Mouse (Mus musculus): ENCODE measurements around the gene 4930451I11Rik. TPM values are rescaled to one million over a fixed set of nuclear protein-coding genes. Genes with fewer than 3 reads are reported as not detected.

The 4930451I11Rik gene
- polyA plus RNA-seq, 1 experiment from 2014 or later, result not detected

GRCm38 (mm10) chr7:126815726-126816222 is 15.7 kb downstream of the 4930451I11Rik start:
- Histone ChIP-seq H3K9ac (ENCODE audit: low read depth, low read length) (no peak overlapping the region), H3K27ac (ENCODE audit: low read depth, low read length) (no peak overlapping the region), H3K27me3 (replicated peaks; ENCODE audit: control insufficient read depth, insufficient read depth, low read length) (no peaks in the 10 kb centered on the region), H3K4me3 (ENCODE audit: low read depth, low read length) (no peak overlapping the region), H3K9me3 (ENCODE audit: control insufficient read depth, low read length) (no peaks in the 10 kb centered on the region), H3K36me3 (ENCODE audit: control insufficient read depth, insufficient read depth, low read length) (no peaks in the 10 kb centered on the region), H3K4me2 (no peak overlapping the region), H3K4me1 (replicated peaks; ENCODE audit: control insufficient read depth, insufficient read depth, low read length) (no peaks in the 10 kb centered on the region)
- ATAC-seq (replicated peaks; ENCODE audit: low FRiP score) (no peak), DNase-seq (ENCODE audit: low spot score) (no peak)
- 74% methylated on average over 8 of the region's 8 CpGs for WGBS

- H3K4me1 ChIP-seq (replicated peaks; ENCODE audit: control insufficient read depth, insufficient read depth, low read length), result peaks cover 22% of the 10 kb centered on the region
- no peaks in the 10 kb centered on the region for H3K9me3 ChIP-seq (ENCODE audit: control insufficient read depth, low read length)
- H3K9ac ChIP-seq (ENCODE audit: low read depth, low read length), result peak overlapping the region; percentile 78
- 41% methylated on average over 5 of the region's 5 CpGs for WGBS
- ATAC-seq (replicated peaks; ENCODE audit: low FRiP score) (0 out of 2 replicates have a peak, but pooled peaks have one; percentile 11), DNase-seq (ENCODE audit: low spot score) (no peak)
- H3K4me3 ChIP-seq (ENCODE audit: low read depth, low read length), result peak overlapping the region; percentile 72; the same call in 1 of the 2 replicates
- H3K36me3 ChIP-seq (ENCODE audit: control insufficient read depth, insufficient read depth, low read length), result 0 out of 2 replicates have a peak, but pooled peaks cover 2% of the 10 kb centered on the region
- H3K27me3 ChIP-seq (replicated peaks; ENCODE audit: control insufficient read depth, insufficient read depth, low read length), result no peaks in the 10 kb centered on the region
- peak overlapping the region; percentile 77; the same call in 1 of the 2 replicates for H3K27ac ChIP-seq (ENCODE audit: low read depth, low read length)
- H3K4me2 ChIP-seq, result peak overlapping the region; percentile 96
Measured at GRCm38 (mm10) chr7:126809723-126810369, 21.6 kb downstream of the 4930451I11Rik start.

GRCm38 (mm10) chr7:126808703-126809455 is 22.6 kb downstream of the 4930451I11Rik start:
- Histone ChIP-seq H3K36me3 (ENCODE audit: control insufficient read depth, insufficient read depth, low read length) (0 out of 2 replicates have a peak, but pooled peaks cover 2% of the 10 kb centered on the region), H3K4me3 (ENCODE audit: low read depth, low read length) (peak overlapping the region; percentile 72), H3K27me3 (replicated peaks; ENCODE audit: control insufficient read depth, insufficient read depth, low read length) (no peaks in the 10 kb centered on the region), H3K9ac (ENCODE audit: low read depth, low read length) (peak overlapping the region; percentile 78), H3K4me1 (replicated peaks; ENCODE audit: control insufficient read depth, insufficient read depth, low read length) (peaks cover 22% of the 10 kb centered on the region), H3K9me3 (ENCODE audit: control insufficient read depth, low read length) (no peaks in the 10 kb centered on the region), H3K4me2 (peak overlapping the region; percentile 96), H3K27ac (ENCODE audit: low read depth, low read length) (peak overlapping the region; percentile 77)
- DNase-seq (ENCODE audit: low spot score) (peak; percentile 81), ATAC-seq (replicated peaks; ENCODE audit: low FRiP score) (peak; percentile 89)
- 2% methylated on average over 41 of the region's 43 CpGs for WGBS

- H3K27me3 ChIP-seq (replicated peaks; ENCODE audit: control insufficient read depth, insufficient read depth, low read length), result no peaks in the 10 kb centered on the region
- H3K36me3 ChIP-seq (ENCODE audit: control insufficient read depth, insufficient read depth, low read length), result peaks cover 2% of the 10 kb centered on the region; the same call in 1 of the 2 replicates
- H3K4me1 ChIP-seq (replicated peaks; ENCODE audit: control insufficient read depth, insufficient read depth, low read length), result peaks cover 28% of the 10 kb centered on the region
- H3K9ac ChIP-seq (ENCODE audit: low read depth, low read length), result no peak overlapping the region; the same call in 1 of the 2 replicates
- H3K4me3 ChIP-seq (ENCODE audit: low read depth, low read length), result no peak overlapping the region
- ATAC-seq (replicated peaks; ENCODE audit: low FRiP score) (no peak), DNase-seq (ENCODE audit: low spot score) (no peak)
- no peak overlapping the region; the same call in 1 of the 2 replicates for H3K4me2 ChIP-seq
- 0 out of 2 replicates have a peak overlapping the region, but pooled peaks have one; percentile 6 for H3K27ac ChIP-seq (ENCODE audit: low read depth, low read length)
- H3K9me3 ChIP-seq (ENCODE audit: control insufficient read depth, low read length), result no peaks in the 10 kb centered on the region
- 80% methylated on average over 4 of the region's 4 CpGs for WGBS
Measured at GRCm38 (mm10) chr7:126807405-126807804, 24.0 kb downstream of the 4930451I11Rik start.

GRCm38 (mm10) chr7:126806956-126807355 is 24.5 kb downstream of the 4930451I11Rik start:
- 85% methylated on average over 6 of the region's 6 CpGs for WGBS
- Histone ChIP-seq H3K4me1 (replicated peaks; ENCODE audit: control insufficient read depth, insufficient read depth, low read length) (peaks cover 28% of the 10 kb centered on the region), H3K4me3 (ENCODE audit: low read depth, low read length) (no peak overlapping the region), H3K27ac (ENCODE audit: low read depth, low read length) (0 out of 2 replicates have a peak overlapping the region, but pooled peaks have one; percentile 6), H3K9me3 (ENCODE audit: control insufficient read depth, low read length) (no peaks in the 10 kb centered on the region), H3K27me3 (replicated peaks; ENCODE audit: control insufficient read depth, insufficient read depth, low read length) (no peaks in the 10 kb centered on the region), H3K4me2 (no peak overlapping the region), H3K9ac (ENCODE audit: low read depth, low read length) (no peak overlapping the region), H3K36me3 (ENCODE audit: control insufficient read depth, insufficient read depth, low read length) (peaks cover 2% of the 10 kb centered on the region; the same call in 1 of the 2 replicates)
- ATAC-seq (replicated peaks; ENCODE audit: low FRiP score) (no peak), DNase-seq (ENCODE audit: low spot score) (no peak)

GRCm38 (mm10) chr7:126803751-126804150 is 27.7 kb downstream of the 4930451I11Rik start:
- DNase-seq (ENCODE audit: low spot score), result no peak
- 0 out of 2 replicates have a peak overlapping the region, but pooled peaks have one; percentile 15 for H3K9ac ChIP-seq (ENCODE audit: low read depth, low read length)
- peak overlapping the region; percentile 25 for H3K4me2 ChIP-seq
- H3K36me3 ChIP-seq (ENCODE audit: control insufficient read depth, insufficient read depth, low read length), result peaks cover 2% of the 10 kb centered on the region; the same call in 1 of the 2 replicates
- no peaks in the 10 kb centered on the region for H3K9me3 ChIP-seq (ENCODE audit: control insufficient read depth, low read length)
- no peak for ATAC-seq (replicated peaks; ENCODE audit: low FRiP score)
- peaks cover 28% of the 10 kb centered on the region for H3K4me1 ChIP-seq (replicated peaks; ENCODE audit: control insufficient read depth, insufficient read depth, low read length)
- no peak overlapping the region for H3K4me3 ChIP-seq (ENCODE audit: low read depth, low read length)
- H3K27me3 ChIP-seq (replicated peaks; ENCODE audit: control insufficient read depth, insufficient read depth, low read length), result no peaks in the 10 kb centered on the region
- no peak overlapping the region for H3K27ac ChIP-seq (ENCODE audit: low read depth, low read length)

- no peak for DNase-seq (ENCODE audit: low spot score)
- Histone ChIP-seq H3K27me3 (replicated peaks; ENCODE audit: control insufficient read depth, insufficient read depth, low read length) (no peaks in the 10 kb centered on the region), H3K4me3 (ENCODE audit: low read depth, low read length) (no peak overlapping the region), H3K4me1 (replicated peaks; ENCODE audit: control insufficient read depth, insufficient read depth, low read length) (peaks cover 22% of the 10 kb centered on the region), H3K9me3 (ENCODE audit: control insufficient read depth, low read length) (no peaks in the 10 kb centered on the region), H3K9ac (ENCODE audit: low read depth, low read length) (no peak overlapping the region), H3K27ac (ENCODE audit: low read depth, low read length) (no peak overlapping the region), H3K4me2 (no peak overlapping the region), H3K36me3 (ENCODE audit: control insufficient read depth, insufficient read depth, low read length) (peaks cover 2% of the 10 kb centered on the region; the same call in 1 of the 2 replicates)
- WGBS, result 58% methylated on average over 6 of the region's 6 CpGs
- ATAC-seq (replicated peaks; ENCODE audit: low FRiP score), result no peak
Measured at GRCm38 (mm10) chr7:126803181-126803580, 28.3 kb downstream of the 4930451I11Rik start.

- H3K4me1 ChIP-seq (replicated peaks; ENCODE audit: control insufficient read depth, insufficient read depth, low read length), result peaks cover 21% of the 10 kb centered on the region
- H3K9me3 ChIP-seq (ENCODE audit: control insufficient read depth, low read length), result no peaks in the 10 kb centered on the region
- DNase-seq (ENCODE audit: low spot score) (no peak), ATAC-seq (replicated peaks; ENCODE audit: low FRiP score) (no peak)
- peaks cover 6% of the 10 kb centered on the region; the same call in 1 of the 2 replicates for H3K36me3 ChIP-seq (ENCODE audit: control insufficient read depth, insufficient read depth, low read length)
- no peak overlapping the region for H3K4me3 ChIP-seq (ENCODE audit: low read depth, low read length)
- H3K27ac ChIP-seq (ENCODE audit: low read depth, low read length), result no peak overlapping the region
- H3K4me2 ChIP-seq, result no peak overlapping the region
- H3K27me3 ChIP-seq (replicated peaks; ENCODE audit: control insufficient read depth, insufficient read depth, low read length), result no peaks in the 10 kb centered on the region
- H3K9ac ChIP-seq (ENCODE audit: low read depth, low read length), result no peak overlapping the region
- 80% methylated on average over 11 of the region's 11 CpGs for WGBS
Measured at GRCm38 (mm10) chr7:126802134-126802889, 29.1 kb downstream of the 4930451I11Rik start.
